Mouse (Mus musculus): ENCODE data around the gene Rcbtb2. TPM values are rescaled to one million over a fixed set of nuclear protein-coding genes. Genes with fewer than 3 reads are reported as not detected.

The Rcbtb2 gene
- total and polyA plus RNA-seq, 3 experiments, result 34.1 to 49.0 (median 36.9) TPM

DNA sequence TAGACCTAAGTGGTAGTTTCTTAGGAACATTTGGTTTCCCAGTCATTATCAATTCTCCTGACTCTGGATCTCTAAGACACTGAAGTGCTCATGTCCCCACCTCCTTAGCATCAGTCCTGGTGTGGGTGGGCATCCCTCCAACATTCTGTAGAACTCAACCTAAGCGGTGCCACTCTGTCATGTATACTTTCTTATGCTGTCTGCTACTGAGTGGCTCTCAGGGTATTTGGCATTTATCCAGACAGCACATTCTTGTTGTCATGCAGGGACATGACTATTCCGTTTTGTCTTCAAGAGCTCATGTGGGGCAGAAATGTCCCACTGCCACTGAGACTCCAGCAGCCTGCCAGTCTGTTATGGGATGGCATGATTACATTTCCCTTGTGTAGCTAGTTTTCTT is 58.3 kb downstream of the Rcbtb2 start:
- H3K27ac ChIP-seq (ENCODE audit: insufficient read depth, low read depth), result no peak overlapping the region
- H3K4me3 ChIP-seq (replicated peaks in 1 of 3; ENCODE audit: low read depth in 2 of 3, low read length in 2 of 3, poor library complexity in 1 of 3), result no peak overlapping the region
- no peak for DNase-seq (ENCODE audit: extremely low read depth)
- no peaks in the 10 kb centered on the region for H3K79me2 ChIP-seq (replicated peaks; ENCODE audit: control insufficient read depth, extremely low read depth, insufficient read depth, poor library complexity, severe bottlenecking)
- no peaks in the 10 kb centered on the region for H3K9me3 ChIP-seq (replicated peaks; ENCODE audit: low read length)
- in situ Hi-C loops (cut with MboI; ENCODE audit: low pct_ligation_motif_present, low pct_unique_long_range_greater_than_20kb, low sequenced_read_pairs), result no loop called here
- no peak for TF ChIP-seq SIN3A (IDR thresholded peaks at IDR 0.05; ENCODE audit: low read length)
- no peak for TF ChIP-seq ETS1 (conservative IDR thresholded peaks at IDR 0.05; ENCODE audit: low read depth, low read length)
- TF ChIP-seq EP300 (IDR thresholded peaks at IDR 0.05; ENCODE audit: low read length), result no peak
- TF ChIP-seq MYC (IDR thresholded peaks at IDR 0.05; ENCODE audit: low read depth, low read length), result no peak
- no peak for TF ChIP-seq JUND (conservative IDR thresholded peaks at IDR 0.05; ENCODE audit: low read depth, low read length)
- no peak for TF ChIP-seq POLR2A (IDR thresholded peaks at IDR 0.05; ENCODE audit: low read depth, low read length)
- TF ChIP-seq KAT2A (IDR thresholded peaks at IDR 0.05; ENCODE audit: insufficient replicate concordance, low read length), result no peak
- no peak for TF ChIP-seq NRF1 (IDR thresholded peaks at IDR 0.05; ENCODE audit: low read depth, low read length)
- TF ChIP-seq MAZ (IDR thresholded peaks at IDR 0.05; ENCODE audit: low read depth, low read length), result no peak
- no peak for TF ChIP-seq UBTF (IDR thresholded peaks at IDR 0.05; ENCODE audit: low read depth, low read length)
- no peak for TF ChIP-seq TCF12 (IDR thresholded peaks at IDR 0.05; ENCODE audit: low read depth, low read length)
- TF ChIP-seq POLR2AphosphoS2 (IDR thresholded peaks at IDR 0.05; ENCODE audit: low read depth, low read length), result no peak
- no peak for TF ChIP-seq CHD1 (IDR thresholded peaks at IDR 0.05; ENCODE audit: low read depth, low read length)
- no peak for TF ChIP-seq HCFC1 (IDR thresholded peaks at IDR 0.05; ENCODE audit: low read depth, low read length)
- no peak for TF ChIP-seq ZKSCAN1 (IDR thresholded peaks at IDR 0.05; ENCODE audit: borderline replicate concordance, low read depth, low read length)
- no peak for TF ChIP-seq USF1 (IDR thresholded peaks at IDR 0.05; ENCODE audit: low read depth, low read length)
- TF ChIP-seq SMC3 (IDR thresholded peaks at IDR 0.05; ENCODE audit: low read depth, low read length), result no peak
- TF ChIP-seq CHD2 (IDR thresholded peaks at IDR 0.05; ENCODE audit: low read length), result no peak
- peaks cover 18 to 39% of the 10 kb centered on the region in 2 experiments for H3K36me3 ChIP-seq (replicated peaks in 1 of 2; ENCODE audit: control insufficient read depth in 1 of 2, insufficient read depth in 1 of 2, low read length in 1 of 2)
- H3K27me3 ChIP-seq (replicated peaks), result no peaks in the 10 kb centered on the region
- H3K4me2 ChIP-seq (ENCODE audit: insufficient read depth, low read depth, poor library complexity, severe bottlenecking), result no peak overlapping the region
- H3K9ac ChIP-seq (ENCODE audit: insufficient read depth, low read depth), result no peak overlapping the region
- dilution Hi-C loops (cut with MboI; ENCODE audit: extremely low pct_ligation_motif_present, extremely low pct_unique_long_range_greater_than_20kb, low sequenced_read_pairs), result no loop called here
- peaks cover 0 to 20% of the 10 kb centered on the region in 2 experiments; a peak in 3 of 4 replicates for H3K4me1 ChIP-seq (ENCODE audit: control insufficient read depth in 1 of 2, insufficient read depth in 2 of 2)

DNA sequence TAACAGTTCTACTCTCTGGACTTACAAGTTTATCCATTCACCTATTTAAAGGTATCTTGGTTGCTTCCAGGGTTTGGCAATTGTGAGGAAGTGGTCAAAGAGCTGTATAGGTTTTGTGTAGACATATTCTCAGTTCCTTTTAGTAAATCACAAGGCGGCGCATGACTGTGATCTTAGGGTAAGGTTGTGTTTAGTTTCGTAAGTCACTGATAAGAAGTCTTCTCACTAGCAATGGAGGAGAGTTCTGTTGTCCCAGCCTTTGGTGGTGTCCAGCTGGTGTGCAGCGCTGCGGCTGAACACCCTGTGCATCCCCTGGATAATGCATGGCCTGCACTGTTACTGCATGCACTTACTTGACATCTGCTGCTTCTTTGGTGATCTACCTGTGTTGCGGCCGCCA is 64.0 kb downstream of the Rcbtb2 start:
- dilution Hi-C loops (cut with MboI; ENCODE audit: extremely low pct_ligation_motif_present, extremely low pct_unique_long_range_greater_than_20kb, low sequenced_read_pairs), result no loop called here
- H3K36me3 ChIP-seq (replicated peaks in 1 of 2; ENCODE audit: control insufficient read depth in 1 of 2, insufficient read depth in 1 of 2, low read length in 1 of 2), result peaks cover 11 to 16% of the 10 kb centered on the region in 2 experiments
- no peak overlapping the region for H3K9ac ChIP-seq (ENCODE audit: insufficient read depth, low read depth)
- no peaks in the 10 kb centered on the region for H3K27me3 ChIP-seq (replicated peaks)
- H3K4me3 ChIP-seq (replicated peaks in 1 of 3; ENCODE audit: low read depth in 2 of 3, low read length in 2 of 3, poor library complexity in 1 of 3), result no peak overlapping the region
- H3K79me2 ChIP-seq (replicated peaks; ENCODE audit: control insufficient read depth, extremely low read depth, insufficient read depth, poor library complexity, severe bottlenecking), result no peaks in the 10 kb centered on the region
- in situ Hi-C loops (cut with MboI; ENCODE audit: low pct_ligation_motif_present, low pct_unique_long_range_greater_than_20kb, low sequenced_read_pairs), result no loop called here
- DNase-seq (ENCODE audit: extremely low read depth), result no peak
- no peak overlapping the region for H3K27ac ChIP-seq (ENCODE audit: insufficient read depth, low read depth)
- peaks cover 3 to 11% of the 10 kb centered on the region in 2 experiments for H3K4me1 ChIP-seq (ENCODE audit: control insufficient read depth in 1 of 2, insufficient read depth in 2 of 2)
- H3K9me3 ChIP-seq (replicated peaks; ENCODE audit: low read length), result no peaks in the 10 kb centered on the region
- peak; percentile 31; the same call in 1 of the 2 replicates for TF ChIP-seq EP300 (IDR thresholded peaks at IDR 0.05; ENCODE audit: low read length)
- no peak for TF ChIP-seq TBP (conservative IDR thresholded peaks at IDR 0.05; ENCODE audit: low read depth, low read length)
- H3K4me2 ChIP-seq (ENCODE audit: insufficient read depth, low read depth, poor library complexity, severe bottlenecking), result no peak overlapping the region

All from CH12.LX (cell line).